Mouse (Mus musculus) erythroblast, embryonic 14.5 days (primary cell): ENCODE data around the gene Gm21188.
"Not testable (repeated sequence)": the region's sequence is repeated elsewhere in the genome, so short reads cannot be mapped to it uniquely, and the experiment has no call there.

ENCODE experiments used
- GATA1 ChIP-seq: IDR thresholded peaks from 2 replicates; pipeline ENCODE4 v1.6.1; 2012; ENCODE audit warnings: low read length, inconsistent platforms, mixed read lengths
- TAL1 ChIP-seq: IDR thresholded peaks from 3 replicates; pipeline ENCODE4 v1.6.1; 2012; ENCODE audit warnings: low read length, inconsistent platforms, mixed read lengths

DNA sequence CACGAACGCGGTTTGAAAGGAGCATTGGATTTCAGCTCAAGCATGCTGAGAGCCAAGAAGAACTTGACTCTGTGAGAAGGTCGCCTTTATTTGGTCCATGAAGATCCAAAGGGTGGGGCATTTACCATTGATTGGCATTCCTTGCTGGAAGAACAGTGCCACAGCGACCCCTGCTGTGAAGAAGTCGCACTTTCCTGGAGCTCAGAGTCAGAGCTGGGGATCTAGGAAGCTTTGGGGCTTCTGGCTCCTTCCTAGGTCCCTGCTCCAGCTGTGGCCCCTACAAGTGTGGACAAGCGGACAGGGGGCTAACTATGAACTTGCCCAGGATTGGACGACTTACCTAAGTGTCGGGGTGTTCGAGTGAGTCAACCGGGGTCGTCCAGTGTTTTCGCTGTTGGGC, 18.9 kb upstream of the Gm21188 start:
- not testable (repeated sequence) for TF ChIP-seq GATA1, TAL1
